Mouse (Mus musculus) myocyte (in vitro differentiated cells): Measurements from ENCODE around the gene Mt3. TPM values are rescaled to one million over a fixed set of nuclear protein-coding genes. Genes with fewer than 3 reads are reported as not detected.
A peak's percentile ranks its signal among the peaks of the same experiment; 100 is the strongest.
"Not testable (repeated sequence)": the region's sequence is repeated elsewhere in the genome, so short reads cannot be mapped to it uniquely, and the experiment has no call there.

Source experiments
- H3K27me3 ChIP-seq: one replicate; pipeline ENCODE4 v1.6.1; 2011; ENCODE audit not compliant: control insufficient read depth, insufficient read depth, insufficient read length
- H3K36me3 ChIP-seq: one replicate; pipeline ENCODE4 v1.6.1; 2011; ENCODE audit not compliant: control insufficient read depth, insufficient read depth
- H3K4me2 ChIP-seq: one replicate; pipeline ENCODE4 v1.6.1; 2011; ENCODE audit warnings: low read depth, control low read depth
- H3K4me3 ChIP-seq: one replicate; pipeline ENCODE4 v1.5.1; 2011; ENCODE audit warnings: mild to moderate bottlenecking, control low read depth, moderate library complexity
- H3K79me2 ChIP-seq: one replicate; pipeline ENCODE4 v1.6.1; 2011; ENCODE audit not compliant: control insufficient read depth, insufficient read depth
- H3ac ChIP-seq: one replicate; pipeline ENCODE4 v1.6.1; 2011; ENCODE audit not compliant: control insufficient read depth, insufficient read length
- CEBPB ChIP-seq: IDR thresholded peaks from 2 replicates; pipeline ENCODE4 v1.6.1; 2011; ENCODE audit warnings: mild to moderate bottlenecking, moderate library complexity; ENCODE audit not compliant: poor library complexity, insufficient read depth, severe bottlenecking
- E2F4 ChIP-seq: IDR thresholded peaks from one replicate; pipeline ENCODE4 v1.6.1; 2011; ENCODE audit warnings: mild to moderate bottlenecking, control low read depth, moderate library complexity; ENCODE audit not compliant: insufficient read depth
- MAX ChIP-seq: IDR thresholded peaks from one replicate; pipeline ENCODE4 v1.6.1; 2011; ENCODE audit warnings: low read depth, mild to moderate bottlenecking, control low read depth
- MYOD1 ChIP-seq, 3 experiments: IDR thresholded peaks; one replicate each; pipeline ENCODE4 v1.6.1; 2011; ENCODE audit warnings: control low read depth in 2 of 3, low read depth in 2 of 3, mild to moderate bottlenecking in 2 of 3, moderate library complexity in 1 of 3; ENCODE audit not compliant: insufficient read length in 2 of 3, control insufficient read depth in 1 of 3
- MYOG ChIP-seq, 3 experiments: IDR thresholded peaks; one replicate each; pipeline ENCODE4 v1.6.1; 2011; ENCODE audit warnings: control low read depth in 2 of 3, low read depth in 2 of 3, mild to moderate bottlenecking in 2 of 3; ENCODE audit not compliant: insufficient read length in 2 of 3, control insufficient read depth in 1 of 3, insufficient read depth in 1 of 3
- POLR2A ChIP-seq: IDR thresholded peaks from one replicate; pipeline ENCODE4 v1.6.1; 2011; ENCODE audit warnings: low read depth, mild to moderate bottlenecking, control low read depth, moderate library complexity; ENCODE audit not compliant: insufficient read length
- POLR2AphosphoS2 ChIP-seq: IDR thresholded peaks from one replicate; pipeline ENCODE4 v1.6.1; 2011; ENCODE audit warnings: low read depth, control low read depth; ENCODE audit not compliant: insufficient read length
- REST ChIP-seq: IDR thresholded peaks from one replicate; pipeline ENCODE4 v1.6.1; 2011; ENCODE audit warnings: mild to moderate bottlenecking, control low read depth, moderate library complexity; ENCODE audit not compliant: insufficient read depth, insufficient read length
- SRF ChIP-seq: IDR thresholded peaks from one replicate; pipeline ENCODE4 v1.6.1; 2011; ENCODE audit warnings: low read depth; ENCODE audit not compliant: control insufficient read depth, insufficient read length
- TCF12 ChIP-seq: IDR thresholded peaks from one replicate; pipeline ENCODE4 v1.6.1; 2011; ENCODE audit warnings: mild to moderate bottlenecking, control low read depth; ENCODE audit not compliant: poor library complexity, insufficient read depth, severe bottlenecking
- TCF3 ChIP-seq: IDR thresholded peaks from one replicate; pipeline ENCODE4 v1.6.1; 2011; ENCODE audit warnings: low read depth, control low read depth; ENCODE audit not compliant: insufficient read length
- USF1 ChIP-seq: IDR thresholded peaks from one replicate; pipeline ENCODE4 v1.6.1; 2011; ENCODE audit warnings: low read depth, mild to moderate bottlenecking, control low read depth, moderate library complexity
- polyA plus RNA-seq: library from polyadenylated mRNA; unstranded; fragments of >200 nt; fragmentation: generic; extraction: Trizol; gene quantifications from one replicate; pipeline ENCODE4 v1.2.1, GENCODE M21; 2012; ENCODE audit warnings: missing spikeins

Mt3 gene
- polyA plus RNA-seq, 1 experiment, result 0.32 TPM

DNA sequence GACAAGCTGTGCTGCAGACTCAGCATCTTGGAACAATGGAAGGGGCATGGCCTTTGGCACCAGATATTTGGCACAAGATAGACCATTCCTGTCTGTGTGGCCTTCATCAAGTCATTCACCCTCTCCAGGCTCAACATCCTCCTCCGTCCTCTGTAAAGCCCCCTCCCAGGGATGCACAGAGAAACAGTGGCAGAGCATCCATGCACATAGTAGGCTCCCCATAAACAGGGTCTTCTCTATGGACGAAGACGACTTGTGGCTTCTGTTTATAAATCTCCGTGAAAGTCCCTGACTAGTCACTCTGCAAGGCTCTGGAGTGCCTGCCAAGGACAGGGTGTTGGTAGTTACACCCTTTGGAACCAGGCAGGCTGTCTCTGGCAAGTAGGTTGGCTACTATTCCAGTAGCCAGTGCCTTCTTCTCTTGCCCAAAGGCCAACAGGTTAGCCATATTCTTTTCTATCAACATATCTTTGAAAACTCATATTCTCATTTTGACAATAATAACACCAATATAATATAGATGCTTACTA is 12.1 kb upstream of the Mt3 start:
- H3K4me3 ChIP-seq, result no peak overlapping the region
- H3K79me2 ChIP-seq, result no peaks in the 10 kb centered on the region
- H3ac ChIP-seq, result no peak overlapping the region
- TF ChIP-seq POLR2AphosphoS2, result no peak
- H3K27me3 ChIP-seq, result no peaks in the 10 kb centered on the region
- H3K4me2 ChIP-seq, result no peak overlapping the region
- H3K36me3 ChIP-seq, result no peaks in the 10 kb centered on the region

DNA sequence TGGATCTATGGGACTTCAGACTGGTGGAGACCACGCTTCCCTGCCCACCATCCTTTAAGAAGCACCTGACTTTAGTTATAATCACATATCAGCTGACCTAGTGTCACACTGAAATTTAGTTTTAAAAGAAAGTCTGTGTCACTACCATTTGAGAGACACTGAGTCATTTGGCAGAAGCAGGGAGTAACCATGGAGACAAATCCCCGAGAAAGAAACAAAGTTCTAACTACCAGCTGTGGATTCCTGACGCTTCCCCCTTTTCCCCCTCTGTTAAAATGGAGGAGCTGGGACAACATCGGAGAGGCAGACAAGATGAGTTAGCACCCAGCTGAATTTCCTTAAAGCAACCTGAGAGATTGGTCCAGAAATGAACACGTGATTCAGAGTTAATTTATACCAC is 4.2 kb upstream of the Mt3 start:
- Histone ChIP-seq H3K4me2 (peak overlapping the region; percentile 34), H3K4me3 (no peak overlapping the region), H3ac (no peak overlapping the region), H3K36me3 (no peaks in the 10 kb centered on the region), H3K27me3 (no peaks in the 10 kb centered on the region), H3K79me2 (no peaks in the 10 kb centered on the region)
- TF ChIP-seq SRF (no peak), REST (no peak), USF1 (no peak), MYOD1 (IDR thresholded peaks at IDR 0.05; ENCODE audit: control insufficient read depth in 1 of 3, insufficient read length in 2 of 3, low read depth in 2 of 3) (no peak), TCF3 (no peak), POLR2AphosphoS2 (no peak), CEBPB (no peak), MYOG (IDR thresholded peaks at IDR 0.05; ENCODE audit: control insufficient read depth in 1 of 3, insufficient read depth in 1 of 3, insufficient read length in 2 of 3, low read depth in 2 of 3) (no peak), E2F4 (no peak), POLR2A (no peak), TCF12 (no peak), MAX (no peak)

- no peak overlapping the region for H3ac ChIP-seq
Observed at GRCm38 (mm10) chr8:94150925-94151324, 1.5 kb upstream of the Mt3 start.

GRCm38 (mm10) chr8:94153451-94153850 is 1.0 kb downstream of the Mt3 start:
- Histone ChIP-seq H3K4me2 (no peak overlapping the region), H3K36me3 (no peaks in the 10 kb centered on the region), H3K4me3 (no peak overlapping the region), H3K27me3 (no peaks in the 10 kb centered on the region), H3K79me2 (no peaks in the 10 kb centered on the region), H3ac (no peak overlapping the region)
- TF ChIP-seq E2F4 (no peak), USF1 (no peak), REST (no peak)

More at GRCm38 (mm10) chr8:94150925-94151324, 1.5 kb upstream of the Mt3 start:
- H3K79me2 ChIP-seq, result no peaks in the 10 kb centered on the region
- H3K4me3 ChIP-seq, result no peak overlapping the region
- no peaks in the 10 kb centered on the region for H3K36me3 ChIP-seq
- H3K4me2 ChIP-seq, result no peak overlapping the region
- no peaks in the 10 kb centered on the region for H3K27me3 ChIP-seq
- TF ChIP-seq TCF12, result no peak
- TF ChIP-seq POLR2A, result no peak
- TF ChIP-seq TCF3, result no peak
- no peak for TF ChIP-seq MAX
- TF ChIP-seq USF1, result no peak
- no peak for TF ChIP-seq SRF
- TF ChIP-seq MYOD1 (IDR thresholded peaks at IDR 0.05; ENCODE audit: control insufficient read depth in 1 of 3, insufficient read length in 2 of 3, low read depth in 2 of 3), result no peak
- TF ChIP-seq E2F4, result no peak
- no peak for TF ChIP-seq MYOG (IDR thresholded peaks at IDR 0.05; ENCODE audit: control insufficient read depth in 1 of 3, insufficient read depth in 1 of 3, insufficient read length in 2 of 3, low read depth in 2 of 3)
- TF ChIP-seq POLR2AphosphoS2, result no peak
- TF ChIP-seq REST, result no peak
- no peak for TF ChIP-seq CEBPB

- TF ChIP-seq POLR2A (no peak), POLR2AphosphoS2 (no peak), SRF (no peak), MYOG (IDR thresholded peaks at IDR 0.05; ENCODE audit: control insufficient read depth in 1 of 3, insufficient read depth in 1 of 3, insufficient read length in 2 of 3, low read depth in 2 of 3) (no peak), REST (no peak), E2F4 (no peak)
- Histone ChIP-seq H3K27me3 (no peaks in the 10 kb centered on the region), H3K4me3 (no peak overlapping the region), H3K79me2 (no peaks in the 10 kb centered on the region), H3K4me2 (no peak overlapping the region), H3K36me3 (no peaks in the 10 kb centered on the region), H3ac (no peak overlapping the region)
Observed at GRCm38 (mm10) chr8:94154537-94154936, 2.1 kb downstream of the Mt3 start.

DNA sequence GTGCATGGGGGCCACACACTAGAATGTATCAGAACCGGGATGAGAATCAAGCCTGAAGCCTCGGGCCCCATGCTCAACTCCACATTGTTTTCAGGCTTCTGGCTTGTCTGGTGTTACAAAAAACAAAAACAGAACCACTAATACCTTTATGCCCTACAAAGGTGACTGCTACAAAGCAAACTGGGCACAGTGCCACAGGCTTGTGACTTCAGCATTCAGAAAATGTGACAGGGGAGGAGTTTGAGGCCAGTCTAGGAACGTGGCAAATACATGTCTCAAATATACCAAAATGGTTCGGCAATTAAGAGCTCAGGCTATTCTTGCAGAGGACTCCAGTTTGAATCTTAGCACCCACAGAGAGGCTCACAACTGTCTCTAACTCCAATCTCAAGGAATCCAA is 3.7 kb downstream of the Mt3 start:
- H3K36me3 ChIP-seq, result no peaks in the 10 kb centered on the region
- H3K4me2 ChIP-seq, result no peak overlapping the region
- no peaks in the 10 kb centered on the region for H3K79me2 ChIP-seq
- TF ChIP-seq MYOG (IDR thresholded peaks at IDR 0.05; ENCODE audit: control insufficient read depth in 1 of 3, insufficient read depth in 1 of 3, insufficient read length in 2 of 3, low read depth in 2 of 3) (no peak), USF1 (no peak), E2F4 (no peak), MYOD1 (IDR thresholded peaks at IDR 0.05; ENCODE audit: control insufficient read depth in 1 of 3, insufficient read length in 2 of 3, low read depth in 2 of 3) (no peak)
- H3K4me3 ChIP-seq, result no peak overlapping the region
- no peak overlapping the region for H3ac ChIP-seq
- H3K27me3 ChIP-seq, result no peaks in the 10 kb centered on the region

- not testable (repeated sequence) for H3K27me3 ChIP-seq, H3ac ChIP-seq, H3K4me3 ChIP-seq, H3K79me2 ChIP-seq, H3K4me2 ChIP-seq, H3K36me3 ChIP-seq
Observed at GRCm38 (mm10) chr8:94165772-94166171, 13.4 kb downstream of the Mt3 start.
